Mouse (Mus musculus): ENCODE measurements around the gene Tcf7l2.

Tcf7l2 gene

DNA sequence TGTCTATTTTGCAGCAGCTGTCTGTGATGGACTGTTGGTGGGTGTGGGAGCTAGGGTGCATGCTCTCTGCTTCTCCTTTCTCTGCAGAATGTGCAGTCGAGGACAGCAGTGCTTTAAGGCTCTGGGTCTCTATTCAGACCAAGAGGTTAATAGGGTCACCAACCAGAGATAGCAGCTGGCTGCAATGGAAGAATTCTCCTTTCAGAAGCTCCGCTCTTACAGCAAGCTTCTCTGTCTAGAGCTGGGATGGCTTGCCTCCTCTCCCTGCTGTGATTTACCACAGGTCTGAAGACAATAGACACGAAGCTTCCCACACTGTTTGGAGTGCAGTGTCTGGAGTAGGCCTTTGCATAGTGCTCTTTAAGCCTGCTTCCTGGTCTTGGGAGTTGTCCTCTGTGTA is 48.2 kb downstream of the Tcf7l2 start:
- in situ Hi-C loops (cut with MboI; ENCODE audit: unreplicated experiment in 2 of 2): no loop called here

DNA sequence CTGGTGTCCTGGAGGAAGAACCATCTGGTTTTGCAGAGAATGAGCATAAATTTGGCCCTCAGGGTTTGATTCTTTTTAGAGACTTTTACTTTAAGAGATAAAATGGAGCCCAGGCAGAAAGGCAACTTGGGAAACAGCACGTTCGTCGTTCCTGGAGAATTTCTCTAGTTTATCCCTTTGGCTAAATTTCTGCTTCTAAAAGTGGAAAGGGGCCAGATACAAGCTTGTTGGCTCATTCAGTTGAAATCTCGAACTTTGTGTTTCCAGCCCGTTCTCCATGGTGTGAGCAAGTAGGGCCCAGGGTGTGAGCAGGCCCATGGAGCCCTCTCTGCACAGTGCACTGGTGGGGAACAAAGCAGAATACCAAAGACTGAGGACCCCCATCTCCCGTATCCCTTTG is 49.7 kb downstream of the Tcf7l2 start:
- in situ Hi-C loops (cut with MboI; ENCODE audit: unreplicated experiment in 2 of 2): no loop called here

DNA sequence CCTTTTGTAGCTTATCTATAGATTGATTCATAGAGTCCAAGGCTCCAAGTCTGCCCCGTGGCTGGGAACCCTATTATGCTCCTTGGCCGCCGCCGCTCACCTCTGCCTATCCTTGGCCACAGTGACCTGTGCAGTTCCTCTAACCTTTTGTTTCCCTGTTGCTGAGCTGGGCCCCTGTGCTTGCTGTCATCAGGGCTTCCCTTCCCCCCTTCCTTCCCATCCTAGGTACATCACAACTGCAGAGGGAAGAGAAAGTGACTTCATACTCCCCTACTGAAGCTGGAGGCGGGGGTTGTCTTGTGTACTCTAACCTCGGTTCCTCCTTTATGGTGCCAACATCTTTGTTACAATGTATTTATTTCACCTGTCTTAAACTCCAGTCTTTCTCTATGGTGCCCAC is 50.3 kb downstream of the Tcf7l2 start:
- in situ Hi-C loops (cut with MboI; ENCODE audit: unreplicated experiment in 2 of 2): no loop called here

DNA sequence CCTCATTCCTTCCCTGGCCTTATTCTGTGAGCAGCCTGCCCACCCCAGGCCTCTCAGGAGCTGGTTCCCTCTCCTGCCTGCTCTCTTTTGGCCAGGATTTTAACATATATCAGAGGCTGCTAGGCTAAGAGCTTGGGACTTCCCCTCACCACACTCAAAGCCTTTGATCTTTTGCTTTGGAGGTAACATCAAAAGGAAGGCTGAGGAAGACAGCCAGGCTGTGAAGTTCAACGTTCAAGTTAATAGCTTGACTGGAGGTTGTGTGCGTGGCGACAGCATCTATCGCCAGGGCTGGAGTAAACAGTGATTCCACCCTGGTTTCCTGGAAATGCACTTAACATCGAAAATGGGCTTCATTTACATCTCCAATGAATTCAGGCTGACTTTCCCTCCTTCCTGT is 51.0 kb downstream of the Tcf7l2 start:
- in situ Hi-C loops (cut with MboI; ENCODE audit: unreplicated experiment in 2 of 2): no loop called here

DNA sequence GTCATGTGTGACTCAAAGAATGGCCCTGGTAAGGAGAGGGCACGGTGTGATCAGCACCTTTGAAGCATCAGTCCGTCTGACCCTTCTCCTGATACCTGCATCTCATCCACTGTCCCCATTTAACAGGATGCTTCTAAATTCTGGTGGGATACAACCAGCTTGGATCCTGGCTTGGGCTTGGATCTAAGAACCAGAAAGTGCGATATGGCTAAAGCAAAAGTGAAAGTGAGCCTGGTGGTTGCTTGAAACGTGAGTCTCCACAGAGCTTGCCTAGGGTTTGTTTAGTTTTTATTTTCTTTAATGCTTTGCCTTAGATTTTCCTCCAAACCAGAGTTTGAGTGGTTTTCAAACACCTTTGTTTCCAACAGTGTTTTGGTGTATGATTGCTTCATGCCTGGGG is 51.4 kb downstream of the Tcf7l2 start:
- in situ Hi-C loops (cut with MboI; ENCODE audit: unreplicated experiment in 2 of 2): no loop called here

DNA sequence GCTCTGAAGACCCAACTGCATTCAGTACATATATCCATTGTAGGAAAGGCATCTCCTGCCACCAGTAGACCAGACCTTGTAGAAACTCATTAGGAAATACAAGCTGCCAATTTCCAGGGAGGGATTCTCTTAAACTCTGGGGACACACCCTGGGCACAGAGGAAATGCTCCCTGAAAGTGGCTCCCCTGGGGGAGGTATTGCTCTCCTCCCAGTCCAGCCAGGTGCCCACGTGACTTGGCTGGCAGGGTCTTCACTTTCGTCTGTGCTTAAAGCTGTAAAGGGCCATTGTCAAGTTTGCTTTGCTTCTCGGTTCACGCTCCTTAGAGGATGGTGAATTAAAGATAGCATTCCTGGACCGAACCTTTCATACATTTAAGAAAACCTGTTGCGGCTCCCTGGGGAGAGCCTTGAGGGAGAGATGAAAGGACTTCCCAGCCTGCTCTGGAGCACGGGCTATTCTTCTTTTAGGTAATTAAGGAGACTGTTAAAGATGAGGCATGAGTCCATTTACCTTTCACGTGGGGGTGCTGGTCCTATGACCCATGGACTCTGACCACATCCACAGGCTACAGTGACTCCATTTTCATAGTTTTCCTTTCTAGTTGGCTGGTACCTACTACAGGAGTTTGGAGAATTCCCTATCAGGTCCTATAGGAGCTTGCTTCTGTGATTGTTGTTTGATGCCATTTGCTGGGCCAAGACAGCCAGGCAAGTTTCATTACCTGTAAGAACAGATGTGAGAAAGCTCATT is 52.8 kb downstream of the Tcf7l2 start:
- in situ Hi-C loops (cut with MboI; ENCODE audit: unreplicated experiment in 2 of 2): no loop called here

DNA sequence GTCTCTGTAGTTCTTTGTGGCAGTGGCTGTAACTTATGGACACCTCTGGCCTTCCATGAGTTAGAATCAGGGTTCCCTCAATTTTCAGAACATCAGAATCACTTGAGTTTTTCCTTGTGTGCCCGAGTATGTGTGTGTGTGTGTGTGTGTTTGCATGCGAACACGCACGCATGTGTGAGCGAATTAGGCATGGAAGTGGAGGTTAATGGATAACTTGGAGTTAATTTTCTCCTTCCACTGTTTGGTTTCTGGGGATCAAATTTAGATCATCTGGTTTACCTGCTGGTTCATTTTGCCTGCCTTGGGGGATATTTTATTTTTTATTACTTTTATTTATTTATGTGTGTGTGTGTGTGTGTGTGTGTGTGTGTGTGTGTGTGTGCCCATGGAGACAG is 53.3 kb downstream of the Tcf7l2 start:
- in situ Hi-C loops (cut with MboI; ENCODE audit: unreplicated experiment in 2 of 2): no loop called here

DNA sequence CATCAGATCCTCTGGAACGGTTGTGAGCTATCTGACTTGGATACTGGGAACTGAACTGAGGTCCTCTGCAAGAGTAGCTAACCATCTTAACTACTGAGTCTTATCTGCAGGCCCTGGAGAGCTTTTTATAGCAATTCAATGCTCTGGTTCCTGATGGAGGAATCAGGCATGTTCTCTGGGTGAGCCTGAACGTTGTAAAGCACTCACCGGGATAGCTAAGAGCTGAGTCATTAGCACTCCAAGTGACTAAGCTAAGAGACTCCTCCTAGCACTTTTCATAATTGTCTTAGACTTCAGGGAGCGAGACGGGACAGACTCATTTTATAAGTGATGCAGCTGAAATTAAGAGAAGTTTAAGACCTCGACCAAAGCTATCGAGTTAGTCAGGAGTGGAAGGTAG is 53.7 kb downstream of the Tcf7l2 start:
- in situ Hi-C loops (cut with MboI; ENCODE audit: unreplicated experiment in 2 of 2): no loop called here

DNA sequence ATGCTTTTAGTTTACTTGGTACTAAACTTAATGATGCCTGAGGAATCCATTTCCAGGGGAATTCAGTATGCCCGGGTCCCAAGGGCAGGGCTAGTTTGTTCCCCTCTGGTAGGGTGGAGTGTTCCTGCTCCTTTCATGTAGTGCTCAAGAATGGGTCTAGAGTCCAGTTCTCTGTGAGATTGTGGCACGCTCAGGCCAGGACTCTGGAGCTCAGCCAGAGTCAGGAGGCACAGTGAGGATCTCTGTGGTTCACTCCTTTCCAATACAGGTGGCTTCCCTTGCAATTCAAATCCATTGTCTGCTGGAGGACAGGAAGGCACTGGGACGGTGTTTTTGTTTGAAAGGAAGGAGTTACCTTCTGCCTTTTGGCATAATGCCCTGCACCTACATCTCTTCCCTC is 56.2 kb downstream of the Tcf7l2 start:
- in situ Hi-C loops (cut with MboI; ENCODE audit: unreplicated experiment in 2 of 2): no loop called here

DNA sequence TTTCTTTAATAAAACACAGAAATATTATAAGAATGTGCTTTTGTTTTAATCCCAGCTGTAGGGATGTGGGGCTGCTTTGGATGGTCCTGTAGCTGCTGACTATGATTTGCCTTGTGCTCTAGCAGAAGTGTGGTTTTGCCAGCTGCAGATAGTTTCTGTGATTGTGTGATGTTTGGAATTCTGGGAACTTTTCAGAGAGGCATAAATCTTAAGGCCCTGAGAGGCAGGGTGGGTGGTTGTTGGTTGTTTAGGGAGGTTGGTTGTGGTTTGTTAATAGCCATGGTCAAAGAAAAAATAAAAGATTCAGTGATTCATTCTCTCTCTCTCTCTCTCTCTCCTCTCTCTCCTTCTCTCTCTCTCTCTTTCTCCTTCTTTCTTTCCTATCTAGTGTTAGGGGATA is 57.8 kb downstream of the Tcf7l2 start:
- in situ Hi-C loops (cut with MboI; ENCODE audit: unreplicated experiment in 2 of 2): no loop called here

DNA sequence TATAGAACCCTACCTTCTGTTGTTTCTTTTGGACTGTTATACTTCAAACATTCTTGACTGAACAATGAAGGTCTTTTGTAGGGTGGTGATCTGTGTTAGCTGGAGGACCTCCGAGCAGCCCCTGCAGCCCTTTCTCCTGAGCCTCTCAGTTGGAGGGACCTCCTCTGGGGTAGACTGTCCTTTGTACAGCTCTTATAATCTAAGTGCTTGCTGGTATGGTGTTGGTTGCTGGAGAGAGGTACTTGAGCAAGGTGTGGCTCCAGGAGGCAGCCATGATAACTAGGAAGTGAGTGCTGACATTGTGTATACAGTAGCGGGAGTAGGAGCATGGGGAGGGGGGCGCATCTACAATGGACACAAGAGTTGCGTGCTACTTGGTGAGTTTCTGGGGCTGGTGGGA is 58.4 kb downstream of the Tcf7l2 start:
- in situ Hi-C loops (cut with MboI; ENCODE audit: unreplicated experiment in 2 of 2): no loop called here

DNA sequence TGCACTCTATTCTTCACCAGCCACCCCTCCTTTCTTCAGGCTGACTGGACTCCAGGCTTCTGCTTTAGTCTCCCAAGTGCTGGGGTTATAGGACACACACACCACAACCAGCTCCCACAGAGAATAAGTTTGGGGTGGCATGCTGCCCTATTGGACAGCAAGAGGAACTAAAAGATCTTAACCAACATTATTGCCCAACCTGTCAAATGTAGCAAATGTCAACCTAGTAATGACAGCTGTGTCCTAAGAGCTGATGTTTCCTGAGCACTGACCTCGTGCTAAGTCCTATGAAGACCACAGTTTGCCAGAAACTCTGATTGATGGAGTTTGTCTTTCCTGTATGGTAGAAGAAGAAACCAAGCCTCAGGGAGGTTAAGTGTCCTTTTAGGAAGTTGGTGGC is 61.5 kb downstream of the Tcf7l2 start:
- in situ Hi-C loops (cut with MboI; ENCODE audit: unreplicated experiment in 2 of 2): no loop called here

DNA sequence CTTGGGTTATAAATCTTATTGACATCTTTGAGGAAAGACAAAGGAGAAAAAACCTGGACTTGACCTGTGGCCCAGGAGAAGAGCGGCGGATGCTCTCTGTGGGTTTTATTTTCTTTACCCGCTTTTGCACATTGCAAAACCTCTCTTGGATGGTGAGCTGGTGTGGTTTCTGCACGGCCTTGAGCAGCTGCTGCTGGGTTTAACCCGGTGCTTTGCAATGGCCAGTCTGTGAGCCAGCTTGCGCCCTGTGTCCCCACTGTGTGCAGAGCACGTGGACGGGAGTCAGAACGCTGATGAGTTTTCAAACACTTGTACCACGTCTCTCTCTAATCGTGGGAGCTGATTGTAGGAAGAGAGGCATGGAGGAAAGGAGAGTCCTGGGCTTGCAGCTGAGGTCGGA is 62.2 kb downstream of the Tcf7l2 start:
- in situ Hi-C loops (cut with MboI; ENCODE audit: unreplicated experiment in 2 of 2): no loop called here

DNA sequence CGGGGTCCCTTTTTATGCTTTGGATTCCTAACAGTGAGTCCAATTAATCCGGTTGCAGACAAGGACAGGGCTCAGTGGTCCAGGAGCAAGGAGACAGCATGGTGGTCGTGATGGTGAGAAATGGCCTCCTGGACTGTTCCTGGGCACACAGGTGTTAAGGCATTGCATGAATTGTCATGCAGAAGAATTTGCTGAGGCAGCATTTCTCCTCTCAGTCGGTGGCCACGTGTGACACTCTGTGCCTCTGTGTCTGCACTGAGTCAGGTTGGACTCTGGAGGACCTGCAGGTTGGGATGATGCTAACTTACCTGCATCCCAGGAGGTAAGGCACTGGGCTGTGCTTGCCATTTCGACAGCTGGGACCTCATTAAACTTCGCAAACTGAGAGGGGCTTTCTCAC is 63.2 kb downstream of the Tcf7l2 start:
- in situ Hi-C loops (cut with MboI; ENCODE audit: unreplicated experiment in 2 of 2): no loop called here

DNA sequence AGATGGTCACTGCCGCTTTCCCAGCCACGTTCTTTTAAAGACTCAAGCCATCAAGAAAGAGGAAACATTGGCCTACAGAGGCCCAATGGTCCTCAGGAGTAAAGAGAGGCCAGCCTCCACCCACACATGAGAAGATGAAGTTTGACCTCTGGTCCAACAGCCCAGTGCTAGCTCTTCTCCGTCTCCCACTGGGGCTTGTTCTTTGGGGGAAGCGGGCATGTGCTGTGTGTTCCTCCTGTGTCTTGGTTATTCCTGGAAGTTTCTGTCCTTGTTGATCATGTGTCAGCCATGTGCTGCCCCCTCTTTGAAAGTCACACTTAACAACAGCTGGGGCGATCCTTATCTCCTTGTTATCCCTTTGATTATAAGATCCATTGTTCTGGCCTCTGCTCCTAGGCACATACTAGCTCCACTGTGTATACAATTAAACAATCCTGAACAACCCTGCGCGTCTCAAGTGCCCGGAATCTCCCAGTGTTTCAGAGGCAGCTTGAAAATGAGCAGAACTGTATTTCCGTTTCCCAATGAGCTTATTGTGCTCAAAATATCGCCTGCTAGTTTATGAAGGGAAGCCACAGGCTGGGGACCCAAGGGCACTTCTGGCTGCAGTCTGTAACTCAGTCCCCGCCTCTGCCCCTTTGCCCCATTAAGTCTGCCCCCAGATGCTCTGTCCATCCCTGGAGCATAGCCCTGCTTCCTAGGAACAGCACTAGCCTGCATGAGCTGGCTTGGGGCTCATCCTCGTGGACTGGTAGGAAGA is 65.0 kb downstream of the Tcf7l2 start:
- in situ Hi-C loops (cut with MboI; ENCODE audit: unreplicated experiment in 2 of 2): no loop called here

DNA sequence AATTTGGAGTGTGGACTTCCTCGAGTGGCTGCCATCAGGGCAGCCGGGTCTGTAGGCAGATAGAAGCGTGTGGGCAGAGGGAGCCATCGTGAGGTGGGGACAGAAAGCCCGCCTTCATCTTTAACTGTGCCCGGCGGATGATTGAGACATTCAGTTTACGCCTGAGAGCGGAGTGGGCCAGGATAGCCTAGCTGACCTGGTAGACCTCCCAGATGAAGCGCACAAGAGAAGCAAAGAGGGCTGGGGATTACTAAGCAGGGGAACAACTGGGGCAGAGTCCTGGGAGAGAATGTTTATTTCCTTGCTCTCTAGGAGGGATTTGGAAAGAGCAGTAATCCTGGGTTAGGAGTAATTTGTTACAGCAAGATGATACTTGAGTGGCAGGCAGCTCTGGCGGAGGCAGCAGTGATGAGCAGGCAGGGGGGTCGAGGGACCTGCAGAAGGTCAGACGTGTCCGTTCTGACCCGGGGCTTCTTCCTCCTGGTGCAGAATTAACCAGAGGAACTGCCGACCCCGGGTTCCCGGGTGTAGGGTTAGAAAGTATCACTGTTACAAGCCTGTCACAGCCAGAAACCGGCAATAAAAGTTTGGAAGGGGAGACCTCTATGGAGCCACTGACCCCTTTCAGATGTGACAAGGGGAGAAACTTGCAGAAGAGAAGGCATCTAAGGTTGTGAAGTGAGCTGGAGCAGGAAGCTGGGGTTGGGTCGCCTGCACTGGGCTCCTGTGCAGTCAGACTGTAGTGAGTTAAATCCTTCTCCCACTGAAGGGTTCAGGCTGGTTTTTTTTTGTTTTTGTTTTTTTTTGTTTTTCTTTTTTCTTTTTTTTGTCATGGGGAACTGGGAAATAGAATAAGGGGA is 65.8 kb downstream of the Tcf7l2 start:
- in situ Hi-C loops (cut with MboI; ENCODE audit: unreplicated experiment in 2 of 2): no loop called here

DNA sequence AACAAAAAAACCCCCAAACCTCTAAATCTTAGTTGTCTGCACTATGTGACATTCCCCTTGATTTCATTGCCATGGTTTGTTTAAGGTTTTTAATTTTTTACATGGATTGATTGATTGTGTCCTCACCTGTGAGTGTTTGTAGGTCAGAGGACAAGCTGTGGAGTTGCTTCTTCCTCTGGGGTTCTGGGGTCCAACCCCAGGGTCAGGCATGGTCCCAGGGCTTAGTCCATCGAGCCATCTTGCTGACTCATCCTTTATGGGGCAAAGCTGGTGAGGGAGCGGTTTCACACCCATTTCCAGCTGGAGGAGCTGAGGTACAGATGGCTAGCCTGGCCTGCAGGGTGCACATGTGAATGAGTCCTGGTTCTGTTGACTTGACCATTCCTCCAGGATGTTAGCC is 66.7 kb downstream of the Tcf7l2 start:
- in situ Hi-C loops (cut with MboI; ENCODE audit: unreplicated experiment in 2 of 2): no loop called here

DNA sequence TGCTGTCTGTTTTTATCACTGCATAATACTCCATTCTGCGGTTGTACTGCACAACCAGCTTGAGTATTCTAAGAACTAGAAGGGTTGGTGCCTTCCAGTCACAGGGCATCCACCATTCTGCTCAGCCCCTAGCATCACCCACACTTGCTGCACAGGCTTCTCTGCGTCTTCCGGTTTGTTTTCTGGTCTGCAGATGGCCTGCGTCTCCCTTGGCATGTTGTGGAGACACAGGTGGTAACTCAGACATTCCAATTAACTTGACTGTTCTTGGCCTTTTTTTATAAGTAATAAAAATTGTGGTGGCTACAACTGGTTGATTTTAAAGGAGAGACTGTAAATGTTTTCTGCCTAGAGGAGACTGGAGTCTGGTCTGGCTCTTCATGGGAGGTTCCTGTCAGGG is 67.9 kb downstream of the Tcf7l2 start:
- in situ Hi-C loops (cut with MboI; ENCODE audit: unreplicated experiment in 2 of 2): no loop called here

DNA sequence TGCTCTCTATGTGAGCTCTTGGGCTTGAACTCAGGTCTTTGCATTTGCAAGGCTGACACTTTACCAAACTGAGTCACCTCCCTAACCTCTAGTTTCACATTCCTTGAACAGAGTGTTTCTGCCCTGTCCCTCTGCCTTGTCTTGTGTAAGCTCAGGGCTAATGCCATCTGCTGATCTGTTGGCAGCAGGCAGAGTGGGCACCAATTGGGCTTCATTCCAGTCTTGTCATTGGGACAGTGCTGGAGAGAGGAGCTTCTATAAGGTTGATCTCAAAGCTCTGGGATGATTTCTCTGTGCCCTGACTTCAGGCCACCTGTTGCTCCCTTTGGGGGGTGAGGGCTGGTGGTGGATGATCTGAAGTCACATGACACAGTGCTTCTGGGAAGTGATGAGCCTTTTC is 70.6 kb downstream of the Tcf7l2 start:
- in situ Hi-C loops (cut with MboI; ENCODE audit: unreplicated experiment in 2 of 2): no loop called here

DNA sequence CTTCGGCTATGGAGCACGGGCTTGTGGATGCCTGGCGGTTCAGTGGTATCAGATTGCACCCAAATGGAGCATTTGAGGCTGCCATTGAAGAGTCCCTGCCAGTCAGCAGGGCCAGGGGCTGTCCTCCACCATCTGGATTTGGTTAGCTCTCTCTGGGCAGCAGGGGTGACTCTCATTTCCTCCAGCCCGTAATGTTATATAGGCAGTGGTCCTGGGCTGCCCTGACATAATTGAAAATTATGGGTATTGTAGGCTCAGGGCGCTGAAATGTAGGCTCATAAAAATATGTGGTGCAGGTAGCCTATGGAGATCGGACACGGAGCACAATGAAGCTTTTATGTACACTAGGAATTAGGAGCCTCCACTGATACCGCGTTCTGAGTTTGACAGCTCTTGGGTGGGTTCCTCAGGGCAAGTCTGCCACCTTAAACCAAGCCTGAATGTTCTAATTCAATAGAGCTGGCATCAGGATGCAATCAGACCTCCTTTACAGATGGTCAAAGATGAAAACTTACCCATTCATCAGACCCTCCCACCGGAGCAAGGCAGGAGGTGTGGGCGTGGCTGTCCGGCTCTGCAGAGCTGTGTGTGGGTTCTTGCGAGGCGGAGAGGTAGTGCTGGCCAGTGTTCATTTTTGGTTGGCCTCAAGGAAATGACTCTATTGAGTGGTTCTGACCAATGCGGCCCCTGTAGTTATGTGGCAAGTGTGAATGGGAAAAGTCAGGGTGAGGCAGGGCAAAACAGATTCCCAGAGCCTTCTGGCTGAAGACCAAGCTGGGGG is 73.6 kb downstream of the Tcf7l2 start:
- in situ Hi-C loops (cut with MboI; ENCODE audit: unreplicated experiment in 2 of 2): no loop called here

DNA sequence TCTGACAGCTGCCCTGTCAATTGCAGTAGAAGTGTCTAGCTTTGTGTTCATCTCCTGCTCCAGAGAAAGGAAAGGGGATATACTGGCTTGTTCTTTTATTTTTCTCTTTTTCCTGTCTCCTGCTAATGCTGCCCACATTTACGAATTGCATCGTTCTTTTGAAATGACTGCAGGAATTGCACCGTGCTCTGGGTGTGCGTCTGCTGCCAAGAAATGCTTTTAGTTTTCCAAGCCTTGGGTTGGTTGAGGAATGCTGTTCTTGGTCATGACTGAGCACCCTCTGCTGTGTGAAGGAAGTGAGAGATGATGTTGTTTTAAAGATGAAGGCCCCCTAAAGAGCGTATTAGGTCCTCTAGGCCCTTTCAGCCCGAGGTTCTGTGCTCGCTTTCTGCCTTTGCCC is 75.4 kb downstream of the Tcf7l2 start:
- in situ Hi-C loops (cut with MboI; ENCODE audit: unreplicated experiment in 2 of 2): no loop called here
